Mouse (Mus musculus) testis, adult 2 months (tissue): ENCODE data around the gene Chchd6.

Experiments used
- CTCF ChIP-seq: fragments of 200-500 bp; IDR thresholded peaks from 2 replicates; pipeline ENCODE4 v1.5.1; 2012; ENCODE audit warnings: low read depth, mild to moderate bottlenecking, inconsistent platforms, low read length, moderate library complexity; ENCODE audit not compliant: control insufficient read depth, insufficient read depth, insufficient replicate concordance
- POLR2A ChIP-seq: fragments of 200-500 bp; IDR thresholded peaks from 2 replicates; pipeline ENCODE4 v1.6.1; 2012; ENCODE audit warnings: low read depth, mild to moderate bottlenecking, inconsistent platforms, low read length, moderate library complexity; ENCODE audit not compliant: control insufficient read depth

- no peak for TF ChIP-seq POLR2A
- no peak for TF ChIP-seq CTCF
Observed at GRCm38 (mm10) chr6:89492368-89492767, 103.1 kb downstream of the Chchd6 start.
